Mouse (Mus musculus): Measurements from ENCODE around the gene Iqce.
A peak's percentile ranks its signal among the peaks of the same experiment; 100 is the strongest.

Iqce gene

GRCm38 (mm10) chr5:140702103-140702513 is at the start of gene Iqce:
TSS of gene Iqce (minus strand) at chr5:140702378.
- DNase-seq (ENCODE audit: low spot score), result peak; percentile 85

GRCm38 (mm10) chr5:140750925-140751324 is 48.7 kb upstream of the Iqce start:
- no peak for DNase-seq (ENCODE audit: low spot score)

- DNase-seq (ENCODE audit: low spot score), result no peak
These were observed 47.1 kb upstream of the Iqce start for GRCm38 (mm10) chr5:140749062-140749875.

GRCm38 (mm10) chr5:140748425-140748824 is 46.2 kb upstream of the Iqce start:
- DNase-seq (ENCODE audit: low spot score), result no peak

- DNase-seq (ENCODE audit: low spot score), result no peak
These were observed 41.5 kb upstream of the Iqce start for GRCm38 (mm10) chr5:140743706-140744131.

- DNase-seq (ENCODE audit: low spot score), result no peak
These were observed 39.7 kb upstream of the Iqce start for GRCm38 (mm10) chr5:140741877-140742276.

- DNase-seq (ENCODE audit: low spot score), result no peak
These were observed 38.9 kb upstream of the Iqce start for GRCm38 (mm10) chr5:140741040-140741439.

GRCm38 (mm10) chr5:140739813-140740212 is 37.6 kb upstream of the Iqce start:
- no peak for DNase-seq (ENCODE audit: low spot score)

GRCm38 (mm10) chr5:140736166-140736565 is 34.0 kb upstream of the Iqce start:
- DNase-seq (ENCODE audit: low spot score), result no peak

- no peak for DNase-seq (ENCODE audit: low spot score)
These were observed 33.1 kb upstream of the Iqce start for GRCm38 (mm10) chr5:140735297-140735696.

GRCm38 (mm10) chr5:140733336-140733735 is 31.2 kb upstream of the Iqce start:
- DNase-seq (ENCODE audit: low spot score), result no peak

- no peak for DNase-seq (ENCODE audit: low spot score)
These were observed 30.0 kb upstream of the Iqce start for GRCm38 (mm10) chr5:140732195-140732594.

- DNase-seq (ENCODE audit: low spot score), result no peak
These were observed 29.0 kb upstream of the Iqce start for GRCm38 (mm10) chr5:140731040-140731797.

GRCm38 (mm10) chr5:140726946-140727740 is 25.0 kb upstream of the Iqce start:
- DNase-seq (ENCODE audit: low spot score), result no peak

GRCm38 (mm10) chr5:140726062-140726839 is 24.1 kb upstream of the Iqce start:
- no peak for DNase-seq (ENCODE audit: low spot score)

GRCm38 (mm10) chr5:140723822-140724221 is 21.6 kb upstream of the Iqce start, which contains the start of gene Amz1:
TSS of gene Amz1 (plus strand) at chr5:140724127.
- no peak for DNase-seq (ENCODE audit: low spot score)

- no peak for DNase-seq (ENCODE audit: low spot score)
These were observed 19.9 kb upstream of the Iqce start for GRCm38 (mm10) chr5:140722121-140722520.

GRCm38 (mm10) chr5:140720773-140721172 is 18.6 kb upstream of the Iqce start:
- no peak for DNase-seq (ENCODE audit: low spot score)

GRCm38 (mm10) chr5:140711040-140711439 is 8.9 kb upstream of the Iqce start:
- no peak for DNase-seq (ENCODE audit: low spot score)

- no peak for DNase-seq (ENCODE audit: low spot score)
These were observed 8.1 kb upstream of the Iqce start for GRCm38 (mm10) chr5:140710315-140710714.

GRCm38 (mm10) chr5:140705501-140706171 is 3.5 kb upstream of the Iqce start:
- DNase-seq (ENCODE audit: low spot score), result no peak

Data from urinary bladder, postnatal 10 days (tissue).